Mouse (Mus musculus): Measurements from ENCODE around the gene Tmem232.

DNA sequence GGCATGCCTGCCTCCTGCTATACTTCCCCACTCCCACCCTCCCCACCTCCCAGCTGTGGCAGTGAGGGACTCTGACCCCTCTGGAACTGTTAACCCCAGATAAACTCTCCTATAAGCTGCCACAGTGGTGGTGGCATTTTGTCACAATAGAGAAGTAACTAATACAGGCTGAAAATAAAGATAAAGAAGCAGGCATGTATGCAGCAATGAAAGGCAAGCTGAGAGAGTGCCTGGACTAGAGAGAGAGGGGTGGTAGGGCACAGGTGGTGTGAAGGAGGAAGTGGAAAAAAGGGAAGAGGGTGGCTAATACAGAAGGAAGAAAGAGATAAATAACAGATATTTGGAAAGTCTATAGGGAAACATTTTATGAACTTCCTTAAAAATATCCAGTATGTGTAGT is 121.5 kb downstream of the Tmem232 start:
- TF ChIP-seq CTCF (IDR thresholded peaks at IDR 0.05) (no peak), EP300 (IDR thresholded peaks at IDR 0.05) (no peak)

Measured in lung, postnatal 0 days (tissue).